Mouse (Mus musculus) heart, postnatal 10 days (tissue): Measurements from ENCODE around the gene Trim10. TPM values are rescaled to one million over a fixed set of nuclear protein-coding genes. Genes with fewer than 3 reads are reported as not detected.
A peak's percentile ranks its signal among the peaks of the same experiment; 100 is the strongest.
"Not testable (repeated sequence)": the region's sequence is repeated elsewhere in the genome, so short reads cannot be mapped to it uniquely, and the experiment has no call there.

Source experiments
- DNase-seq, 2 experiments: peaks; one replicate each; pipeline ENCODE4 v3.0.0; 2021
- intact Hi-C: fragments of 180-260 bp; cut with DNase I; formaldehyde crosslinking; loops from one replicate; pipeline ENCODE4 v1.15.1; 2025
- total RNA-seq, 2 experiments: library from RNA; stranded (reverse); gene quantifications; 2 replicates each; pipeline ENCODE4 v1.2.3; 2021

Gene Trim10
- under 1 TPM; 0.60 to 0.93 TPM for total RNA-seq

GRCm38 (mm10) chr17:36869284-36869954, at the start of gene Trim10:
Gene Trim10 (plus strand): TSS chr17:36869574.
- DNase-seq = no peak
- intact Hi-C loops = no loop called here

GRCm38 (mm10) chr17:36824005-36824404, 45.4 kb upstream of the Trim10 start:
- intact Hi-C loops = loop anchor here (1.0 to 5.0 kb wide), 3 partner anchors 37 to 90 kb away; partner anchors contain the start of gene Trim40
- DNase-seq = peak; percentile 55 to 69

- DNase-seq = peak in 1 of 2 experiments; percentile 16
- intact Hi-C loops = no loop called here
These were observed 43.8 kb upstream of the Trim10 start for GRCm38 (mm10) chr17:36825525-36825924.

- DNase-seq = peak; percentile 92 to 96
- intact Hi-C loops = not testable (repeated sequence)
These were observed 43.4 kb upstream of the Trim10 start for GRCm38 (mm10) chr17:36826002-36826401.

- intact Hi-C loops = no loop called here
- no peak for DNase-seq
These were observed 40.9 kb upstream of the Trim10 start for GRCm38 (mm10) chr17:36828488-36828887.

GRCm38 (mm10) chr17:36830470-36830869, 38.9 kb upstream of the Trim10 start:
- DNase-seq = no peak
- intact Hi-C loops = no loop called here

GRCm38 (mm10) chr17:36832694-36833093, 36.7 kb upstream of the Trim10 start:
- intact Hi-C loops = no loop called here

GRCm38 (mm10) chr17:36835591-36836426, 33.6 kb upstream of the Trim10 start:
- DNase-seq = peak; percentile 66 to 73
- intact Hi-C loops = loop anchor here (5.0 kb wide), 2 partner anchors 121 to 211 kb away; partner anchors contain the start of genes Gabbr1, Znrd1 and Znrd1as

More at GRCm38 (mm10) chr17:36832694-36833093, 36.7 kb upstream of the Trim10 start:
- no peak for DNase-seq

- intact Hi-C loops = loop anchor here (5.0 kb wide), 2 partner anchors 121 to 211 kb away; partner anchors contain the start of genes Gabbr1, Znrd1 and Znrd1as
- DNase-seq = peak in 1 of 2 experiments; percentile 21
These were observed 33.0 kb upstream of the Trim10 start for GRCm38 (mm10) chr17:36836427-36836812.

- intact Hi-C loops = loop anchor here (5.0 kb wide), 2 partner anchors 120 to 210 kb away; partner anchors contain the start of genes Gabbr1, Znrd1 and Znrd1as
- DNase-seq = peak; percentile 100
These were observed 32.3 kb upstream of the Trim10 start, which contains the start of gene Trim26 for GRCm38 (mm10) chr17:36836874-36837647. Gene Trim26 (plus strand): TSS chr17:36837134.

- intact Hi-C loops = loop anchor here (5.0 kb wide), 2 partner anchors 118 to 208 kb away; partner anchors contain the start of genes Gabbr1, Znrd1 and Znrd1as
- DNase-seq = no peak
These were observed 30.4 kb upstream of the Trim10 start for GRCm38 (mm10) chr17:36839001-36839400.

- intact Hi-C loops = loop anchor here (5.0 kb wide), 2 partner anchors 117 to 207 kb away; partner anchors contain the start of genes Gabbr1, Znrd1 and Znrd1as
- no peak for DNase-seq
These were observed 29.4 kb upstream of the Trim10 start for GRCm38 (mm10) chr17:36839931-36840330.

GRCm38 (mm10) chr17:36840961-36841445, 28.4 kb upstream of the Trim10 start:
- intact Hi-C loops = no loop called here
- DNase-seq = no peak

GRCm38 (mm10) chr17:36843696-36844095, 25.7 kb upstream of the Trim10 start:
- DNase-seq = no peak
- intact Hi-C loops = no loop called here

GRCm38 (mm10) chr17:36844286-36844719, 25.1 kb upstream of the Trim10 start:
- intact Hi-C loops = no loop called here
- DNase-seq = peak in 1 of 2 experiments; percentile 17

- DNase-seq = no peak
- intact Hi-C loops = no loop called here
These were observed 24.6 kb upstream of the Trim10 start for GRCm38 (mm10) chr17:36844725-36845124.

- intact Hi-C loops = no loop called here
- DNase-seq = no peak
These were observed 20.5 kb upstream of the Trim10 start for GRCm38 (mm10) chr17:36848911-36849310.

GRCm38 (mm10) chr17:36849992-36850391, 19.4 kb upstream of the Trim10 start:
- no peak for DNase-seq
- intact Hi-C loops = no loop called here

- no peak for DNase-seq
- intact Hi-C loops = no loop called here
These were observed 18.2 kb upstream of the Trim10 start for GRCm38 (mm10) chr17:36851200-36851599.

- intact Hi-C loops = no loop called here
- DNase-seq = no peak
These were observed 17.7 kb upstream of the Trim10 start for GRCm38 (mm10) chr17:36851627-36852026.
